Mouse (Mus musculus) forebrain, embryonic 10.5 days (tissue): ENCODE measurements around the gene Pgbd5. TPM values are rescaled to one million over a fixed set of nuclear protein-coding genes. Genes with fewer than 3 reads are reported as not detected.

Source experiments
- DNase-seq: peaks from one replicate; pipeline ENCODE4 v3.0.0-alpha.2; 2017; ENCODE audit warnings: low spot score; ENCODE audit errors: extremely low spot score
- H3K27ac ChIP-seq: fragments of 300-500 bp; sonication (generic); 2 replicates; pipeline ENCODE4 v1.5.1; 2016; ENCODE audit warnings: mild to moderate bottlenecking
- H3K27me3 ChIP-seq: fragments of 300-500 bp; sonication (generic); 2 replicates; pipeline ENCODE4 v1.6.1; 2016; ENCODE audit warnings: mild to moderate bottlenecking; ENCODE audit not compliant: poor library complexity, severe bottlenecking
- H3K36me3 ChIP-seq: fragments of 300-500 bp; sonication (generic); replicated peaks from 2 replicates; pipeline ENCODE4 v1.6.1; 2016; ENCODE audit warnings: mild to moderate bottlenecking, moderate library complexity
- H3K4me1 ChIP-seq: fragments of 300-500 bp; sonication (generic); 2 replicates; pipeline ENCODE4 v1.6.1; 2016
- H3K4me3 ChIP-seq: fragments of 300-500 bp; sonication (generic); 2 replicates; pipeline ENCODE4 v1.5.1; 2016; ENCODE audit warnings: mild to moderate bottlenecking, moderate library complexity
- H3K9me3 ChIP-seq: fragments of 300-500 bp; sonication (generic); 2 replicates; pipeline ENCODE4 v1.6.1; 2016; ENCODE audit warnings: mild to moderate bottlenecking, moderate library complexity
- WGBS: fragments of 180-500 bp; shearing (Covaris S2); methylation state at CpG from one replicate; pipeline ENCODE4 v1.1.7; 2016; 5-methylcytosine and 5-hydroxymethylcytosine counted together
- polyA plus RNA-seq: library from polyadenylated mRNA; unstranded; fragments of >200 nt; fragmentation: Nextera tagmentation; extraction: Ambion mirVana; gene quantifications from 2 replicates; pipeline ENCODE4 v1.2.1, GENCODE M21; 2016

Pgbd5 gene
- polyA plus RNA-seq, 1 experiment from 2014 or later = 2.5 TPM

GRCm38 (mm10) chr8:124348087-124348486 is 91.4 kb downstream of the Pgbd5 start:
- H3K36me3 ChIP-seq = peaks cover 25% of the 10 kb centered on the region
- no peak for DNase-seq
- peaks cover 15% of the 10 kb centered on the region for H3K4me1 ChIP-seq
- peak overlapping the region; percentile 17 for H3K27ac ChIP-seq
- no peaks in the 10 kb centered on the region for H3K27me3 ChIP-seq
- H3K4me3 ChIP-seq = no peak overlapping the region
- no peaks in the 10 kb centered on the region for H3K9me3 ChIP-seq
- WGBS = 76% methylated on average over 1 of the region's 1 CpGs

- H3K36me3 ChIP-seq = peaks cover 36% of the 10 kb centered on the region
- H3K27me3 ChIP-seq = no peaks in the 10 kb centered on the region
- H3K4me3 ChIP-seq = no peak overlapping the region
- WGBS = 49% methylated on average over 19 of the region's 19 CpGs
- H3K4me1 ChIP-seq = peaks cover 15% of the 10 kb centered on the region
- H3K27ac ChIP-seq = no peak overlapping the region
- no peaks in the 10 kb centered on the region for H3K9me3 ChIP-seq
- peak; percentile 65 for DNase-seq
Observed at GRCm38 (mm10) chr8:124346852-124347523, 92.5 kb downstream of the Pgbd5 start.

- H3K4me3 ChIP-seq = no peak overlapping the region
- 89% methylated on average over 10 of the region's 10 CpGs for WGBS
- no peak for DNase-seq
- H3K27ac ChIP-seq = no peak overlapping the region
- peaks cover 22% of the 10 kb centered on the region for H3K4me1 ChIP-seq
- peaks cover 55% of the 10 kb centered on the region for H3K36me3 ChIP-seq
- H3K27me3 ChIP-seq = no peaks in the 10 kb centered on the region
- no peaks in the 10 kb centered on the region for H3K9me3 ChIP-seq
Observed at GRCm38 (mm10) chr8:124345098-124345497, 94.4 kb downstream of the Pgbd5 start.

- Histone ChIP-seq H3K27me3 (no peaks in the 10 kb centered on the region), H3K4me3 (no peak overlapping the region), H3K36me3 (peaks cover 66% of the 10 kb centered on the region), H3K9me3 (no peaks in the 10 kb centered on the region), H3K27ac (no peak overlapping the region), H3K4me1 (peaks cover 26% of the 10 kb centered on the region)
- WGBS = 91% methylated on average over 12 of the region's 12 CpGs
- no peak for DNase-seq
Observed at GRCm38 (mm10) chr8:124343991-124344390, 95.5 kb downstream of the Pgbd5 start.

- H3K27me3 ChIP-seq = no peaks in the 10 kb centered on the region
- no peak overlapping the region for H3K27ac ChIP-seq
- H3K4me1 ChIP-seq = peaks cover 24% of the 10 kb centered on the region
- DNase-seq = no peak
- H3K36me3 ChIP-seq = peaks cover 75% of the 10 kb centered on the region
- 93% methylated on average over 15 of the region's 15 CpGs for WGBS
- H3K9me3 ChIP-seq = no peaks in the 10 kb centered on the region
- H3K4me3 ChIP-seq = no peak overlapping the region
Observed at GRCm38 (mm10) chr8:124343151-124343550, 96.3 kb downstream of the Pgbd5 start.

- H3K4me1 ChIP-seq = peaks cover 13% of the 10 kb centered on the region
- DNase-seq = no peak
- H3K9me3 ChIP-seq = no peaks in the 10 kb centered on the region
- H3K27me3 ChIP-seq = no peaks in the 10 kb centered on the region
- H3K27ac ChIP-seq = no peak overlapping the region
- H3K36me3 ChIP-seq = peaks cover 99% of the 10 kb centered on the region
- H3K4me3 ChIP-seq = no peak overlapping the region
- WGBS = 76% methylated on average over 17 of the region's 17 CpGs
Observed at GRCm38 (mm10) chr8:124340360-124341068, 98.9 kb downstream of the Pgbd5 start.

- 90% methylated on average over 3 of the region's 3 CpGs for WGBS
- Histone ChIP-seq H3K27me3 (no peaks in the 10 kb centered on the region), H3K9me3 (no peaks in the 10 kb centered on the region), H3K27ac (no peak overlapping the region), H3K4me1 (peaks cover 13% of the 10 kb centered on the region), H3K36me3 (peaks cover 100% of the 10 kb centered on the region), H3K4me3 (no peak overlapping the region)
- DNase-seq = no peak
Observed at GRCm38 (mm10) chr8:124339742-124340141, 99.7 kb downstream of the Pgbd5 start.

- Histone ChIP-seq H3K4me1 (peaks cover 13% of the 10 kb centered on the region), H3K4me3 (no peak overlapping the region), H3K36me3 (peaks cover 96% of the 10 kb centered on the region), H3K27ac (no peak overlapping the region), H3K27me3 (no peaks in the 10 kb centered on the region), H3K9me3 (no peaks in the 10 kb centered on the region)
- 93% methylated on average over 13 of the region's 13 CpGs for WGBS
- DNase-seq = no peak
Observed at GRCm38 (mm10) chr8:124336302-124336701, 103.2 kb downstream of the Pgbd5 start.

GRCm38 (mm10) chr8:124331706-124332105 is 107.8 kb downstream of the Pgbd5 start:
- DNase-seq = no peak
- WGBS = 83% methylated on average over 11 of the region's 11 CpGs
- Histone ChIP-seq H3K4me3 (no peak overlapping the region), H3K27ac (no peak overlapping the region), H3K27me3 (no peaks in the 10 kb centered on the region), H3K9me3 (no peaks in the 10 kb centered on the region), H3K4me1 (peaks cover 25% of the 10 kb centered on the region), H3K36me3 (peaks cover 91% of the 10 kb centered on the region)

GRCm38 (mm10) chr8:124331094-124331493 is 108.4 kb downstream of the Pgbd5 start:
- Histone ChIP-seq H3K36me3 (peaks cover 91% of the 10 kb centered on the region), H3K9me3 (no peaks in the 10 kb centered on the region), H3K4me1 (peaks cover 25% of the 10 kb centered on the region), H3K27ac (peak overlapping the region; percentile 76), H3K27me3 (no peaks in the 10 kb centered on the region), H3K4me3 (no peak overlapping the region)
- DNase-seq = no peak
- WGBS = 90% methylated on average over 3 of the region's 3 CpGs

GRCm38 (mm10) chr8:124330433-124330832 is 109.0 kb downstream of the Pgbd5 start:
- 66% methylated on average over 2 of the region's 3 CpGs for WGBS
- Histone ChIP-seq H3K4me3 (no peak overlapping the region), H3K36me3 (peaks cover 91% of the 10 kb centered on the region), H3K27ac (peak overlapping the region; percentile 76), H3K4me1 (peaks cover 25% of the 10 kb centered on the region), H3K9me3 (no peaks in the 10 kb centered on the region), H3K27me3 (no peaks in the 10 kb centered on the region)
- DNase-seq = no peak

- DNase-seq = no peak
- Histone ChIP-seq H3K9me3 (no peaks in the 10 kb centered on the region), H3K4me3 (no peak overlapping the region), H3K4me1 (peaks cover 25% of the 10 kb centered on the region), H3K27me3 (no peaks in the 10 kb centered on the region), H3K36me3 (peaks cover 91% of the 10 kb centered on the region), H3K27ac (peak overlapping the region; percentile 49)
- WGBS = 65% methylated on average over 10 of the region's 10 CpGs
Observed at GRCm38 (mm10) chr8:124329690-124330089, 109.8 kb downstream of the Pgbd5 start.

- H3K4me3 ChIP-seq = no peak overlapping the region
- peaks cover 91% of the 10 kb centered on the region for H3K36me3 ChIP-seq
- H3K4me1 ChIP-seq = peaks cover 25% of the 10 kb centered on the region
- no peaks in the 10 kb centered on the region for H3K27me3 ChIP-seq
- no peaks in the 10 kb centered on the region for H3K9me3 ChIP-seq
- no peak for DNase-seq
- WGBS = 88% methylated on average over 7 of the region's 7 CpGs
- H3K27ac ChIP-seq = no peak overlapping the region
Observed at GRCm38 (mm10) chr8:124328259-124328658, 111.2 kb downstream of the Pgbd5 start.
